9 mouse cellular contexts compared by ENCODE assay signal in the genomic region with DNA sequence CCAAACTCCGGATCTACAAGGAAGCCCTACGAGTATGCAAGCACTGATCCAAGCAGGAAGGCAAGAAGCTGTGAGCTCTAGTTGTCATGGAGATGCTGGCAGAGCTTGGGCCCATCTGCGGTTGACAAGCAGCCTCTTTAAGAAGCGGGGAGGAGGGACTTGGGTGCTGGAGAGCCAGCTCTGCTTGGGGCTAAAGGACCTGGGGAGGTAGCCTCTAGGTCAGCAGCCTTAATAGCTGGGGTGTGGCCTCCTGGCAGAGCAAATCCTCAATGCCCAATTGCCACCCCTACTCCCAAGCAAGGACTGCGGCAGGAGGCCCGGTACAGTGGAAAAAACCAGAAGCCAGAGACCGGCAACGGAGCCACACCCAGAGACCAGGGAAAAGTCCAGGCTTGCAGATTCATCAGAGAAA. TPM values are rescaled to one million over a fixed set of nuclear protein-coding genes. Genes with fewer than 3 reads are reported as not detected.
DNase-seq lines count a peak whose midpoint lies in the region; ATAC-seq and TF ChIP-seq lines count a peak whose summit lies in the region.
"Had no signal": no experiment of that assay in that cellular context is flagged by ENCODE, and none has a peak within 500 bp of the region (broad histone marks: within the 10 kb centered on the region; RNA-seq: fewer than 3 reads in every experiment).

No protein-coding gene starts in this region.

- H3K9me3 ChIP-seq in forebrain, embryonic 13.5 days (replicated peaks) = no peaks in the 10 kb centered on the region
- H3K9me3 ChIP-seq in heart, postnatal 0 days (replicated peaks; ENCODE audit: control insufficient read depth, low read length) = no peaks in the 10 kb centered on the region
- no peaks in the 10 kb centered on the region for H3K9me3 ChIP-seq in liver, embryonic 14.5 days (ENCODE audit: control insufficient read depth, low read length)
- no peaks in the 10 kb centered on the region for H3K9me3 ChIP-seq in neural tube, embryonic 13.5 days

- peak overlapping the region; percentile 33 for H3K4me2 ChIP-seq in forebrain, embryonic 13.5 days
- H3K4me2 ChIP-seq in heart, postnatal 0 days (ENCODE audit: low read depth, low read length) = peak overlapping the region; percentile 33
- 0 out of 2 replicates have a peak overlapping the region, but pooled peaks have one; percentile 2 for H3K4me2 ChIP-seq in liver, embryonic 14.5 days (ENCODE audit: low read depth)
- peak overlapping the region; percentile 13; the same call in 1 of the 2 replicates for H3K4me2 ChIP-seq in neural tube, embryonic 13.5 days

- H3K4me3 ChIP-seq in bone marrow macrophage, adult 2 months (ENCODE audit: insufficient read depth, low read length) = peak overlapping the region; percentile 25
- H3K4me3 ChIP-seq in forebrain, embryonic 13.5 days = no peak overlapping the region
- no peak overlapping the region for H3K4me3 ChIP-seq in heart, postnatal 0 days (ENCODE audit: low read depth, low read length)
- no peak overlapping the region for H3K4me3 ChIP-seq in liver, embryonic 14.5 days (ENCODE audit: insufficient read depth in 1 of 2, low read depth in 2 of 2, low read length in 2 of 2)
- H3K4me3 ChIP-seq in neural tube, embryonic 13.5 days = no peak overlapping the region
- H3K4me3 ChIP-seq: erythroblast, embryonic 14.5 days had no signal

- no peak for TF ChIP-seq CTCF in bone marrow macrophage, adult 2 months (IDR thresholded peaks at IDR 0.05; ENCODE audit: low read depth, low read length)
- TF ChIP-seq CTCF in heart, postnatal 0 days (IDR thresholded peaks at IDR 0.05; ENCODE audit: low read depth) = no peak
- TF ChIP-seq CTCF in liver, embryonic 14.5 days (IDR thresholded peaks at IDR 0.05; ENCODE audit: low read depth) = no peak

- H3K27me3 ChIP-seq in forebrain, embryonic 13.5 days = peaks cover 8% of the 10 kb centered on the region; the same call in 1 of the 2 replicates
- no peaks in the 10 kb centered on the region for H3K27me3 ChIP-seq in heart, postnatal 0 days (ENCODE audit: control insufficient read depth, insufficient read depth, low read length)
- H3K27me3 ChIP-seq in liver, embryonic 14.5 days (ENCODE audit: control insufficient read depth, insufficient read depth, low read length) = no peaks in the 10 kb centered on the region
- peaks cover 19% of the 10 kb centered on the region for H3K27me3 ChIP-seq in neural tube, embryonic 13.5 days

- DNase-seq in CD8-positive naive resting alpha-beta T cell, adult 2 months (ENCODE audit: low read depth in 2 of 2, low spot score in 2 of 2) = peak; percentile 41 to 45
- peak; percentile 72 for DNase-seq in heart, postnatal 0 days (ENCODE audit: low spot score)
- peak; percentile 84 to 92 for DNase-seq in kidney, postnatal 36 days
- no peak for DNase-seq in liver, embryonic 14.5 days (ENCODE audit: low read depth in 3 of 3, low spot score in 3 of 3)
- DNase-seq in thymus, postnatal 25 days = peak; percentile 62

- H3K27ac ChIP-seq in bone marrow macrophage, adult 2 months (ENCODE audit: insufficient read depth, low read depth, low read length) = peak overlapping the region; percentile 90
- H3K27ac ChIP-seq in forebrain, embryonic 13.5 days = 0 out of 2 replicates have a peak overlapping the region, but pooled peaks have one; percentile 20
- peak overlapping the region; percentile 84 for H3K27ac ChIP-seq in heart, postnatal 0 days (ENCODE audit: low read depth)
- H3K27ac ChIP-seq in liver, embryonic 14.5 days = no peak overlapping the region
- no peak overlapping the region for H3K27ac ChIP-seq in neural tube, embryonic 13.5 days (replicated peaks)

- peak; percentile 91 for ATAC-seq in forebrain, embryonic 13.5 days
- ATAC-seq in heart, postnatal 0 days (ENCODE audit: insufficient read depth, low read depth) = peak; percentile 73
- peak; percentile 11; the same call in 1 of the 2 replicates for ATAC-seq in liver, embryonic 14.5 days (ENCODE audit: insufficient read depth)
- peak; percentile 74; the same call in 1 of the 2 replicates for ATAC-seq in neural tube, embryonic 13.5 days (ENCODE audit: low read depth)

- no peak overlapping the region for H3K9ac ChIP-seq in forebrain, embryonic 13.5 days
- H3K9ac ChIP-seq in heart, postnatal 0 days (replicated peaks; ENCODE audit: low read depth, low read length) = no peak overlapping the region
- H3K9ac ChIP-seq in liver, embryonic 14.5 days (replicated peaks) = no peak overlapping the region
- no peak overlapping the region for H3K9ac ChIP-seq in neural tube, embryonic 13.5 days

- TF ChIP-seq POLR2A in bone marrow macrophage, adult 2 months (IDR thresholded peaks at IDR 0.05; ENCODE audit: borderline replicate concordance, low read depth, low read length) = no peak

- peaks cover 41% of the 10 kb centered on the region for H3K4me1 ChIP-seq in bone marrow macrophage, adult 2 months (ENCODE audit: control insufficient read depth, insufficient read depth, low read length)
- peaks cover 21% of the 10 kb centered on the region for H3K4me1 ChIP-seq in forebrain, embryonic 13.5 days
- H3K4me1 ChIP-seq in heart, postnatal 0 days (ENCODE audit: control insufficient read depth, insufficient read depth) = peaks cover 17% of the 10 kb centered on the region
- H3K4me1 ChIP-seq in liver, embryonic 14.5 days (replicated peaks; ENCODE audit: control insufficient read depth in 2 of 2, insufficient read depth in 2 of 2, low read length in 1 of 2) = peaks cover 8 to 33% of the 10 kb centered on the region in 2 experiments
- H3K4me1 ChIP-seq in neural tube, embryonic 13.5 days (replicated peaks) = peaks cover 28% of the 10 kb centered on the region

- TF ChIP-seq EP300 in heart, postnatal 0 days (IDR thresholded peaks at IDR 0.05; ENCODE audit: low read depth) = no peak
- no peak for TF ChIP-seq EP300 in liver, embryonic 14.5 days (IDR thresholded peaks at IDR 0.05; ENCODE audit: low read depth)

- H3K36me3 ChIP-seq in forebrain, embryonic 13.5 days (ENCODE audit: poor library complexity, severe bottlenecking) = no peaks in the 10 kb centered on the region
- no peaks in the 10 kb centered on the region for H3K36me3 ChIP-seq in heart, postnatal 0 days (replicated peaks; ENCODE audit: control insufficient read depth, insufficient read depth, low read length)
- no peaks in the 10 kb centered on the region for H3K36me3 ChIP-seq in liver, embryonic 14.5 days (replicated peaks; ENCODE audit: control insufficient read depth, insufficient read depth, low read depth)
- no peaks in the 10 kb centered on the region for H3K36me3 ChIP-seq in neural tube, embryonic 13.5 days

- WGBS in forebrain, embryonic 13.5 days = 11% methylated on average over 8 of the region's 8 CpGs
- 23% methylated on average over 8 of the region's 8 CpGs for WGBS in heart, postnatal 0 days
- 5% methylated on average over 8 of the region's 8 CpGs for WGBS in liver, embryonic 14.5 days (ENCODE audit: insufficient replicate concordance)
- 4% methylated on average over 8 of the region's 8 CpGs for WGBS in neural tube, embryonic 13.5 days

RNA-seq across cellular contexts. Expression of a gene that starts 2.4 kb away (rescaled TPM):
- polyA plus RNA-seq in bone marrow macrophage, adult 2 months (2012; ENCODE audit: insufficient read depth, insufficient read length, missing spikeins) = 344 and 355 TPM in 2 replicates
- polyA plus RNA-seq in forebrain, embryonic 13.5 days (2015; fragmentation: Nextera tagmentation; extraction: Ambion mirVana) = 905 and 993 TPM in 2 replicates
- 1,604 and 1,792 TPM in 2 replicates for total RNA-seq in heart, postnatal 0 days (2014; rRNA removed; ENCODE audit: low replicate concordance)
- 1,609 and 1,727 TPM in 2 replicates for polyA plus RNA-seq in heart, postnatal 0 days (2015; fragmentation: Nextera tagmentation; extraction: Ambion mirVana)
- 339 and 356 TPM in 2 replicates for polyA plus RNA-seq in liver, embryonic 14.5 days (2012; rRNA removed)
- polyA plus RNA-seq in liver, embryonic 14.5 days (2014; fragmentation: Nextera tagmentation; extraction: Ambion mirVana) = 1,026 and 1,104 TPM in 2 replicates
- polyA plus RNA-seq in neural tube, embryonic 13.5 days (2015; fragmentation: Nextera tagmentation; extraction: Ambion mirVana) = 497 and 572 TPM in 2 replicates

RNA-seq across cellular contexts. Expression of a gene that starts 22.1 kb away (rescaled TPM):
- polyA plus RNA-seq in bone marrow macrophage, adult 2 months (2012; ENCODE audit: insufficient read depth, insufficient read length, missing spikeins) = not detected in 2 replicates
- 0.13 TPM in 1 of 2 replicates, not detected in the other for polyA plus RNA-seq in forebrain, embryonic 13.5 days (2015; fragmentation: Nextera tagmentation; extraction: Ambion mirVana)
- total RNA-seq in heart, postnatal 0 days (2014; rRNA removed; ENCODE audit: low replicate concordance) = not detected in 2 replicates
- not detected in 2 replicates for polyA plus RNA-seq in heart, postnatal 0 days (2015; fragmentation: Nextera tagmentation; extraction: Ambion mirVana)
- 0.11 and 0.17 TPM in 2 replicates for polyA plus RNA-seq in liver, embryonic 14.5 days (2012; rRNA removed)
- 0.09 and 0.21 TPM in 2 replicates for polyA plus RNA-seq in liver, embryonic 14.5 days (2014; fragmentation: Nextera tagmentation; extraction: Ambion mirVana)
- polyA plus RNA-seq in neural tube, embryonic 13.5 days (2015; fragmentation: Nextera tagmentation; extraction: Ambion mirVana) = 0.80 TPM in 1 of 2 replicates, not detected in the other

RNA-seq across cellular contexts. Expression of a gene that starts 43.0 kb away (rescaled TPM):
- polyA plus RNA-seq in bone marrow macrophage, adult 2 months (2012; ENCODE audit: insufficient read depth, insufficient read length, missing spikeins) = 37.0 and 40.5 TPM in 2 replicates
- 48.2 and 48.7 TPM in 2 replicates for polyA plus RNA-seq in forebrain, embryonic 13.5 days (2015; fragmentation: Nextera tagmentation; extraction: Ambion mirVana)
- 29.0 and 40.4 TPM in 2 replicates for total RNA-seq in heart, postnatal 0 days (2014; rRNA removed; ENCODE audit: low replicate concordance)
- 22.8 and 24.0 TPM in 2 replicates for polyA plus RNA-seq in heart, postnatal 0 days (2015; fragmentation: Nextera tagmentation; extraction: Ambion mirVana)
- polyA plus RNA-seq in liver, embryonic 14.5 days (2012; rRNA removed) = 8.1 and 13.4 TPM in 2 replicates
- 27.8 and 33.1 TPM in 2 replicates for polyA plus RNA-seq in liver, embryonic 14.5 days (2014; fragmentation: Nextera tagmentation; extraction: Ambion mirVana)
- 38.2 and 44.4 TPM in 2 replicates for polyA plus RNA-seq in neural tube, embryonic 13.5 days (2015; fragmentation: Nextera tagmentation; extraction: Ambion mirVana)

RNA-seq across cellular contexts. Expression of a gene that starts 43.0 kb away (rescaled TPM):
- polyA plus RNA-seq in bone marrow macrophage, adult 2 months (2012; ENCODE audit: insufficient read depth, insufficient read length, missing spikeins) = 39.6 and 40.9 TPM in 2 replicates
- 15.0 and 16.1 TPM in 2 replicates for polyA plus RNA-seq in forebrain, embryonic 13.5 days (2015; fragmentation: Nextera tagmentation; extraction: Ambion mirVana)
- total RNA-seq in heart, postnatal 0 days (2014; rRNA removed; ENCODE audit: low replicate concordance) = 7.9 and 23.9 TPM in 2 replicates
- 5.6 and 6.3 TPM in 2 replicates for polyA plus RNA-seq in heart, postnatal 0 days (2015; fragmentation: Nextera tagmentation; extraction: Ambion mirVana)
- polyA plus RNA-seq in liver, embryonic 14.5 days (2012; rRNA removed) = 5.3 and 6.3 TPM in 2 replicates
- polyA plus RNA-seq in liver, embryonic 14.5 days (2014; fragmentation: Nextera tagmentation; extraction: Ambion mirVana) = 4.1 and 4.3 TPM in 2 replicates
- 16.4 TPM in 2 replicates for polyA plus RNA-seq in neural tube, embryonic 13.5 days (2015; fragmentation: Nextera tagmentation; extraction: Ambion mirVana)

Comparison
In these comparisons a context has a peak if more than half of its experiments do, and no peak if none do; other contexts are left out.
1. DNase-seq: peak in CD8-positive naive resting alpha-beta T cell, adult 2 months (2 of 2), heart, postnatal 0 days (single experiment), kidney, postnatal 36 days (2 of 2) and thymus, postnatal 25 days (single experiment); none in liver, embryonic 14.5 days (0 of 3).
2. H3K27ac ChIP-seq: peak in bone marrow macrophage, adult 2 months (single experiment), forebrain, embryonic 13.5 days (single experiment) and heart, postnatal 0 days (single experiment); none in liver, embryonic 14.5 days (single experiment) and neural tube, embryonic 13.5 days (single experiment).
3. ATAC-seq: peak in every context shown above with its lines; median percentile 91 in forebrain, embryonic 13.5 days; 74 in neural tube, embryonic 13.5 days; 73 in heart, postnatal 0 days; 11 in liver, embryonic 14.5 days.
4. Peak in every context shown above with its lines, with median percentiles within 50 percentile points of each other: H3K4me2 ChIP-seq.